Mouse (Mus musculus): ENCODE results near the gene Asic5. TPM values are rescaled to one million over a fixed set of nuclear protein-coding genes. Genes with fewer than 3 reads are reported as not detected.

Asic5 gene
- polyA plus RNA-seq, 1 experiment from 2014 or later, result not detected

DNA sequence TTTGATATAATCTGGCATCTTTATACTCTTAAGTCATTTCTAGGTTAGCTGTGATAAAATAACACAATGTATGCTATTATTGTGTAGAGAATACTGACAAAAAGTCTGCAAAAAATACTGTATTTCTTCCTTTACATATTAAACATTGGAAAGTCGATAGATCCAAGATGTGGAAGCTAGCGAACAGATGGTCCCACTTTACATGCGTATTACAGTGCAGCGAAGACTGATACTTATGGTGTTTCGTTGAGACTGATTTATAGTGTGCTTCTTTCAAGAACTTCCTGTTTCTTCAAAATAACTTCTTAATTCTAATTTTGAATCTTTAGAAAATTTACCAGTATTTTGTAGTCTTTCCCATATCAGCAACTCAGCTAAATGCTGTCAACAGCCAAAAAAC lies 24.6 kb upstream of the Asic5 start:
- no peaks in the 10 kb centered on the region for H3K36me3 ChIP-seq (replicated peaks; ENCODE audit: control insufficient read depth, insufficient read depth, low read depth, low read length)
- H3K9me3 ChIP-seq (replicated peaks; ENCODE audit: control insufficient read depth, low read length), result no peaks in the 10 kb centered on the region
- H3K4me2 ChIP-seq (ENCODE audit: low read depth, low read length), result no peak overlapping the region
- no peak overlapping the region for H3K4me3 ChIP-seq (ENCODE audit: low read depth, low read length)
- ATAC-seq (replicated peaks; ENCODE audit: insufficient number of reproducible peaks, low FRiP score, low TSS enrichment, low read depth) (no peak), DNase-seq (ENCODE audit: low spot score) (no peak)
- WGBS, result 86% methylated on average over 5 of the region's 5 CpGs
- no peaks in the 10 kb centered on the region for H3K27me3 ChIP-seq (ENCODE audit: control insufficient read depth, insufficient read depth, low read length)
- H3K9ac ChIP-seq (replicated peaks; ENCODE audit: low read length), result no peak overlapping the region
- no peak overlapping the region for H3K27ac ChIP-seq (replicated peaks; ENCODE audit: low read depth, low read length)
- H3K4me1 ChIP-seq (ENCODE audit: control insufficient read depth, insufficient read depth, low read length), result no peaks in the 10 kb centered on the region

DNA sequence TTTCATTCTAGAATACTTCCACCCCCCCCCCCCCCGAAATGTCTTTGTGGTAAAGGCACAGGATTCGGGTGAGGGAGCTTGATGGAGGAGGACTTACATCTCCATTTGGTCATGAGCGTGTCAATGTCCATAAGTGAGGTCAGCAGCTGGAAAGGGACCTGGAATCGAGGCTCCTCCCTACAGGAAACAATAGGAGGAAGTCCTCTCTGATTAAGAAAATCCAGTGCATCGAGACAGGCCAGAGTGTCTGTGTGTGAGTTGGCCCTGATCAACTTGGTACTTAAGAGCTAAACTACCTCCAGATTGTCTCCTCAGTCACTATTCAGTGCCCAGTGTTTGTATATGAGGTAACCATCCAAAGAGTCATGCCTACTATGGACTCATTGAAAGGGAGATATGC lies 20.8 kb upstream of the Asic5 start:
- Histone ChIP-seq H3K27ac (replicated peaks; ENCODE audit: low read depth, low read length) (no peak overlapping the region), H3K27me3 (ENCODE audit: control insufficient read depth, insufficient read depth, low read length) (no peaks in the 10 kb centered on the region), H3K4me3 (ENCODE audit: low read depth, low read length) (no peak overlapping the region), H3K4me1 (ENCODE audit: control insufficient read depth, insufficient read depth, low read length) (no peaks in the 10 kb centered on the region), H3K9me3 (replicated peaks; ENCODE audit: control insufficient read depth, low read length) (no peaks in the 10 kb centered on the region), H3K4me2 (ENCODE audit: low read depth, low read length) (no peak overlapping the region), H3K9ac (replicated peaks; ENCODE audit: low read length) (no peak overlapping the region), H3K36me3 (replicated peaks; ENCODE audit: control insufficient read depth, insufficient read depth, low read depth, low read length) (no peaks in the 10 kb centered on the region)
- ATAC-seq (replicated peaks; ENCODE audit: insufficient number of reproducible peaks, low FRiP score, low TSS enrichment, low read depth) (no peak), DNase-seq (ENCODE audit: low spot score) (no peak)
- WGBS, result 89% methylated on average over 5 of the region's 5 CpGs

DNA sequence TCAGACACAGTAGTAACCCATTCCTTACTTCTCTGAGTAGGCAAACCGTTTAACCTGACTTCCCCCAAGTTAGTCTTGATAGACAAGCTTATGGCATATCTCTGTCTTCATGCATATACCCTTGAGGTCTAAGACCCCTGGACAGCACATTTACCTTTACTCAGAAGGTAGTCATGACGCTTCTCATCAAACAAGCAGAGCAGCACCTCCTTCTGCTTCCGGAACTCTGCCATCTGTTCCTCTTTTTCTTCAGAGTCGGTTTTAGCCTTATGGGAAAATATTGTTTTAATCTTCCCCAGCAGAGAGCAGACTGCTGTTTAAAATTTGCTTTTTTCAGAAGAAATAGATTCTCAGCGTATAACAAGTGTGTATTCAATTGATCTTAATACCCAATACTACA lies 18.3 kb upstream of the Asic5 start:
- ATAC-seq (replicated peaks; ENCODE audit: insufficient number of reproducible peaks, low FRiP score, low TSS enrichment, low read depth), result no peak
- Histone ChIP-seq H3K9ac (replicated peaks; ENCODE audit: low read length) (no peak overlapping the region), H3K4me1 (ENCODE audit: control insufficient read depth, insufficient read depth, low read length) (no peaks in the 10 kb centered on the region), H3K4me2 (ENCODE audit: low read depth, low read length) (no peak overlapping the region), H3K27me3 (ENCODE audit: control insufficient read depth, insufficient read depth, low read length) (no peaks in the 10 kb centered on the region), H3K36me3 (replicated peaks; ENCODE audit: control insufficient read depth, insufficient read depth, low read depth, low read length) (no peaks in the 10 kb centered on the region), H3K27ac (replicated peaks; ENCODE audit: low read depth, low read length) (no peak overlapping the region), H3K9me3 (replicated peaks; ENCODE audit: control insufficient read depth, low read length) (no peaks in the 10 kb centered on the region), H3K4me3 (ENCODE audit: low read depth, low read length) (no peak overlapping the region)
- no peak for DNase-seq (ENCODE audit: low spot score)
- 69% methylated on average over 5 of the region's 5 CpGs for WGBS

DNA sequence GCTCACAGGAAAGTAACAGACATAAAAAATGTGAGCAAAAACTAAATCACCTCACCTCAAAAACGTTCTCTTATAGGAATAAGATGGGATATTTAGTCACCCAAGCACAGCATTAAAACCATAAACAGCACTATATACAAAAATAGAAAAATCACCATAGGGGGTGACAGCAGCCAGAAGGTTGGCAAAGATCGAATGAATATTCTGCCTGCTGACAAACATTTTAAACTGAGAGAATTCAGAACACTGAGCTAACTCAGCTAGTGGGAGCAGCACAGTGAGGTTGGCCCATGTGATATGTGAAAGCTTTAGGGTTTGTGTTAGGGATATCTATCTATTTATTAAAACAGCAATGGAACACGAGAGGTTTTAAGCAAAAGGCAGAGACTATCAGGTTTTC lies 17.5 kb upstream of the Asic5 start:
- ATAC-seq (replicated peaks; ENCODE audit: insufficient number of reproducible peaks, low FRiP score, low TSS enrichment, low read depth) (no peak), DNase-seq (ENCODE audit: low spot score) (no peak)
- Histone ChIP-seq H3K9ac (replicated peaks; ENCODE audit: low read length) (no peak overlapping the region), H3K27me3 (ENCODE audit: control insufficient read depth, insufficient read depth, low read length) (no peaks in the 10 kb centered on the region), H3K9me3 (replicated peaks; ENCODE audit: control insufficient read depth, low read length) (no peaks in the 10 kb centered on the region), H3K27ac (replicated peaks; ENCODE audit: low read depth, low read length) (no peak overlapping the region), H3K4me2 (ENCODE audit: low read depth, low read length) (no peak overlapping the region), H3K4me3 (ENCODE audit: low read depth, low read length) (no peak overlapping the region), H3K36me3 (replicated peaks; ENCODE audit: control insufficient read depth, insufficient read depth, low read depth, low read length) (no peaks in the 10 kb centered on the region), H3K4me1 (ENCODE audit: control insufficient read depth, insufficient read depth, low read length) (no peaks in the 10 kb centered on the region)
- WGBS, result 65% methylated on average over 3 of the region's 3 CpGs

DNA sequence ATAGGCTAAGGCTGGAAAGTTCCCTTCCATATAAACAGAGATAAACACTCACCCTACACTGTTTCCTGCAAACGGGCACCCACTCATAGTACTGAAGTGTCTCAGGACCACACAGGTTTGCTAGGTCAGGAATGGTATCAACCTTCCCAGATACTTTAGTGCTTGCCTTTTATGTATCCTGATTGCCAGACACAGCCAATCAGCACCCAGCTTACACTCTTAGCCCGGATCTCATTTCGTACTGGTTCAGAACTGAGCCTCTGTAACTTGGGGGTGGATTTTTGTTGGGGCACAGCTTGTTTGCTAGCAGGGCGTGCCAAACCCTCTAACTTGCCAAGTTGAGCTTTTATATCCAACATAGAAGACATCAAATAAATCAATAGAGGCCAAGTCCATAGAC lies 6.5 kb upstream of the Asic5 start:
- no peaks in the 10 kb centered on the region for H3K4me1 ChIP-seq (ENCODE audit: control insufficient read depth, insufficient read depth, low read length)
- no peaks in the 10 kb centered on the region for H3K9me3 ChIP-seq (replicated peaks; ENCODE audit: control insufficient read depth, low read length)
- H3K4me3 ChIP-seq (ENCODE audit: low read depth, low read length), result no peak overlapping the region
- 74% methylated on average over 4 of the region's 4 CpGs for WGBS
- no peaks in the 10 kb centered on the region for H3K27me3 ChIP-seq (ENCODE audit: control insufficient read depth, insufficient read depth, low read length)
- no peaks in the 10 kb centered on the region for H3K36me3 ChIP-seq (replicated peaks; ENCODE audit: control insufficient read depth, insufficient read depth, low read depth, low read length)
- no peak for DNase-seq (ENCODE audit: low spot score)
- H3K4me2 ChIP-seq (ENCODE audit: low read depth, low read length), result no peak overlapping the region
- ATAC-seq (replicated peaks; ENCODE audit: insufficient number of reproducible peaks, low FRiP score, low TSS enrichment, low read depth), result no peak
- H3K9ac ChIP-seq (replicated peaks; ENCODE audit: low read length), result no peak overlapping the region
- no peak overlapping the region for H3K27ac ChIP-seq (replicated peaks; ENCODE audit: low read depth, low read length)

DNA sequence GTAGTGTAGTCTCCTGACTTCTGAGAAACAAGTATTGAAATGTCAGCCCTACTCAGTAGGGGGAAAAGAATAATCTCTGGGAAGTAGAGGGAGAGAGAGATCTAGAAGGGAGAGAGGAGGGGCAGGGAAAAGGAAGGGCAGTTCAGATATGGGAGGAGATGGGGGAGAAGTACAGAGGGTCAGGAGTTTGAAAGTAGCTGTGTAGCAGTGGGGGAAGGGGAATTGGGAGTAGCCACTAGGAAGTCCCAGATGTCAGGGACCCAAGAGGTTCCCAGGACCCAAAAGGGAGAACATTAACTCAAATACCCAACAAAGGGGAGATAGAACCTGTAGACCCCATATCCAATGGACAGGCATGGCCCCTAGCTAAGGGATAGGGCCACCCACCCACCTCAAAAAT lies 6.0 kb upstream of the Asic5 start, which contains the start of gene Tdo2:
Tdo2 (minus strand) TSS at position 101 of the 400 bp plus-strand sequence.
- Histone ChIP-seq H3K9ac (replicated peaks; ENCODE audit: low read length) (no peak within 1 kb of the TSS), H3K27ac (replicated peaks; ENCODE audit: low read depth, low read length) (no peak within 1 kb of the TSS), H3K27me3 (ENCODE audit: control insufficient read depth, insufficient read depth, low read length) (no peaks in the 10 kb centered on the region), H3K4me2 (ENCODE audit: low read depth, low read length) (no peak within 1 kb of the TSS), H3K36me3 (replicated peaks; ENCODE audit: control insufficient read depth, insufficient read depth, low read depth, low read length) (no peaks in the 10 kb centered on the region), H3K4me1 (ENCODE audit: control insufficient read depth, insufficient read depth, low read length) (no peaks in the 10 kb centered on the region), H3K9me3 (replicated peaks; ENCODE audit: control insufficient read depth, low read length) (no peaks in the 10 kb centered on the region), H3K4me3 (ENCODE audit: low read depth, low read length) (no peak within 1 kb of the TSS)
- ATAC-seq (replicated peaks; ENCODE audit: insufficient number of reproducible peaks, low FRiP score, low TSS enrichment, low read depth), result no peak
- no peak for DNase-seq (ENCODE audit: low spot score)

DNA sequence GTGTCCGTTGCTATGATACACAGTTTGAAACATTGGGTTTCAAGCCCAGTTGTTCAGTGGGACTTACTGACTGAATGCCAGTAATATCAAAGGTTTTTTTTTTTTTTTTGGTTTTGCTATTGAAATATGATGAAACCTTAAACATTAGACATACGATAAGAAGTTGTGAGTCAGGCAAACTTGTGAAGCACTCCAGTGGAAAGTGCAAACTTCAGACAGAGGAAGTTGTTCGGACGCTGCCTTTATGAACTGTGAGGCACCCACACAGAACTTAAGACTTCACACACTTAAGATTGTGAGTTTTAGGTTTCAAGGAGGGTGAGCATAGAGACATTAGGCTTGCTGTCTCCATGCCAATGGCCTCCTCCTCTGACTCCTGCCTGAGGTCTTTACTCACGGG lies 514 bp upstream of the Asic5 start:
- H3K9me3 ChIP-seq (replicated peaks; ENCODE audit: control insufficient read depth, low read length), result no peaks in the 10 kb centered on the region
- H3K36me3 ChIP-seq (replicated peaks; ENCODE audit: control insufficient read depth, insufficient read depth, low read depth, low read length), result no peaks in the 10 kb centered on the region
- no peak overlapping the region for H3K9ac ChIP-seq (replicated peaks; ENCODE audit: low read length)
- H3K27me3 ChIP-seq (ENCODE audit: control insufficient read depth, insufficient read depth, low read length), result no peaks in the 10 kb centered on the region
- no peak for DNase-seq (ENCODE audit: low spot score)
- ATAC-seq (replicated peaks; ENCODE audit: insufficient number of reproducible peaks, low FRiP score, low TSS enrichment, low read depth), result no peak
- no peak overlapping the region for H3K4me2 ChIP-seq (ENCODE audit: low read depth, low read length)
- H3K27ac ChIP-seq (replicated peaks; ENCODE audit: low read depth, low read length), result no peak overlapping the region
- H3K4me3 ChIP-seq (ENCODE audit: low read depth, low read length), result no peak overlapping the region
- H3K4me1 ChIP-seq (ENCODE audit: control insufficient read depth, insufficient read depth, low read length), result no peaks in the 10 kb centered on the region
- WGBS, result 97% methylated on average over 5 of the region's 5 CpGs

DNA sequence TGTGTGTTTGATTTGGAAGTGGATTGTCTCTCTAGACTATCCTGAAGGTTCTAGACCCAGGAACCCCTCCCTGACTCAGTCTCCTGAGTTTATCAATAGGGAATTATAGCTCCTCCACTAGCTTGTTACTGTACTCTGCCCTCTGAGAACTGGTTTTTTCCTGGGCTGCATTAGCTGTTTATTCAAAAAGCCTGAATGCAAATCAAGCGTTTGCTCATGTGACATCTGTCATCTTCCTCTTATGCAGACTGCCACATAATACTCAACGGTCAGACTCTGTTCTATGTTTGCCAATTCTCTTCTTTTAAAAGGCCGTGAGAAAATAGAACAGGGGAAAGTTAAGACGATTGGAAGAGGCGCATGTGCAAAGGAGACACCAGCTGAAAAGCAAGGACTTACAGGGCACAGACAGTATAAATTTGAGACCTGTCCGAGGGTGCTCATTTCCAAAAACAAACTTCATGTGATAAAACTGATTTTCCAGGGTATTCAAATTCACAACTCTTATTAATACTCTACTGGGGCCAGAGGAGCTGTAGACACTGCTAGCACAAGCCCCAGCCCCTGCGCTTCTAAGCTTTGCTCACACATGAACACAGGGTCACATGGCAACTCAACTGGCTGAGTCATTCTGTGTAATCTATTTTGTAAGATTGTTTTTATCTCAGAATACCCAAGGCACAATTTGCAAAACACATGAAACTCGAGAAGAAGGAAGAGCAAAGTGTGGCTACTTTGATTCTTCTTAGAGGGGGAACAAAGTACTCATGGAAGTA lies 1.2 kb downstream of the Asic5 start:
- Histone ChIP-seq H3K4me1 (ENCODE audit: control insufficient read depth, insufficient read depth, low read length) (no peaks in the 10 kb centered on the region), H3K27me3 (ENCODE audit: control insufficient read depth, insufficient read depth, low read length) (no peaks in the 10 kb centered on the region), H3K36me3 (replicated peaks; ENCODE audit: control insufficient read depth, insufficient read depth, low read depth, low read length) (no peaks in the 10 kb centered on the region), H3K9me3 (replicated peaks; ENCODE audit: control insufficient read depth, low read length) (no peaks in the 10 kb centered on the region), H3K27ac (replicated peaks; ENCODE audit: low read depth, low read length) (no peak overlapping the region), H3K9ac (replicated peaks; ENCODE audit: low read length) (no peak overlapping the region), H3K4me3 (ENCODE audit: low read depth, low read length) (no peak overlapping the region), H3K4me2 (ENCODE audit: low read depth, low read length) (no peak overlapping the region)
- 85% methylated on average over 8 of the region's 8 CpGs for WGBS
- no peak for DNase-seq (ENCODE audit: low spot score)
- ATAC-seq (replicated peaks; ENCODE audit: insufficient number of reproducible peaks, low FRiP score, low TSS enrichment, low read depth), result no peak

Data from embryonic facial prominence, embryonic 11.5 days (tissue).